Mouse (Mus musculus) 416B (cell line): ENCODE results near the gene Ppp1r15a.
"Not testable (repeated sequence)": the region's sequence is repeated elsewhere in the genome, so short reads cannot be mapped to it uniquely, and the experiment has no call there.

Source experiments
- DNase-seq: peaks from one replicate; pipeline ENCODE4 v3.0.0; 2011; ENCODE audit warnings: low read depth

Ppp1r15a gene

DNA sequence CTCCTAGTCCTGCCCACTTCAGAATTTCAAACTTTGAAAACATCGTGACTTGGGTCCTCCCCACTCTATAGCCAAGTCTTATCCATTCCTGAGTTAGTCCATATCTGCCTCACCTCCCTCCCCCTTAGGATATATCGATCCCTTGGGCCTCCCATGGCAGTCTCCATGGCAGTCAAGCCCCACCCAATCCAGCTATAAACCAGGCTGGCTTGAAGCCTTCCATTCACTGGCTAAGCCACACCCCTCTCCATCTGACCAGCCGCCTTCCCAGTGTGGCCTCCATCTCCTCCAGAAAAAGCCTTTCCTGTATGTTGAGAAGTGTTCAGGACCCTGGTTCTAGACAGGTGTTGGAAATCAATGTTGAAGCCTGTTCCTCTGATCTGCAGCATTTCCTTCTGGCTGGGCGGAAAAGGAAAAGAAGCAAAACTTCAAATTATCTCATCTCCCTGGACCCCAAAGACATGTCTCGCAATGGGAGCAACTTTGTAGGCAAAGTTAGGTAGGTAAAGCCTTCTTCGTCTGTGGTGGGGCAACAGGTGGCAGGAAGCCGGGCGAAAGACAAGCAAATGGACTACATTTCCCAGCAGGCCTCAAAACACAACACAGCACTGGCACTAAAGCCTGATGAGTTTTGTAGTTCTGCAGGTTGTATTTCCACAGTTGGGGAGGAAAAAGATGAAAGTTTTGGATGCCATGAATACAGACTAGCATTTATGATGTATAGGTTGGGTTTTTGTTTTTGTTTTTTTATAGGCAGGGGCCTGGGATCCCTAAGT, 6.5 kb downstream of the Ppp1r15a start:
- no peak for DNase-seq

DNA sequence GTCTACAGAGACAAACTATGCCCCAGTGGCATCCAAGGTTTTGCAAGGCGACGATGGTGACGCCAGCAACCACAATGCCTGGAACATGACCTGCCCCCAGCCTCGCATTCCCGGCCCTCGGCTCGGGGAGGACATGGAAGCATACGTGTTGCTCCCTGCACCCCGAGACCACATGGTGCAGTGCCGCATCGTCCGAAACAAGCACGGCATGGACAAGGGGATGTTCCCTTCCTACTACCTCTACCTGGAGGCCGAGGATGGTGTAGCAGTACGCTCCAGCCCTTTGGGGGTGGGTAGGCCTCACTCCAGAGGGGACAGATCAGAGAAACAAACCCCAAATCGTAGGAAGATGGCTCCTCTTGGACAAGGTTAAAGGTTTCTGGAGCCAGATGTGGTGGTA, 7.5 kb downstream of the Ppp1r15a start:
- DNase-seq, result no peak

DNA sequence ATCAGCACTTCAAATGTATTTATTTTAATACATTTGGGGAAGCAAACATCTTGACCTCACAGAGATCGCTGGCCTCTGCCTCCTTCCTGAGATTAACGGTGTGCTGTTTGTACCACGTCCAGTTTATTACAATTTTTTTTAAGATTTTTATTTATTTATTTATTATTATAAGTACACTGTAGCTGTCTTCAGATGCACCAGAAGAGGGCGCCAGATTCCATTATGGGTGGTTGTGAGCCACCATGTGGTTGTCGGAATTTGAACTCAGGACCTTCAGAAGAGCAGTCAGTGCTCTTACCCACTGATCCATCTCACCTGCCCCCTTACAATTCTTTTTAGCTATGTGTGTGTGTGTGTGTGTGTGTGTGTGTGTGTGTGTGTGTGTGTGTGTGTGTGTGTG, 9.2 kb downstream of the Ppp1r15a start:
- not testable (repeated sequence) for DNase-seq

DNA sequence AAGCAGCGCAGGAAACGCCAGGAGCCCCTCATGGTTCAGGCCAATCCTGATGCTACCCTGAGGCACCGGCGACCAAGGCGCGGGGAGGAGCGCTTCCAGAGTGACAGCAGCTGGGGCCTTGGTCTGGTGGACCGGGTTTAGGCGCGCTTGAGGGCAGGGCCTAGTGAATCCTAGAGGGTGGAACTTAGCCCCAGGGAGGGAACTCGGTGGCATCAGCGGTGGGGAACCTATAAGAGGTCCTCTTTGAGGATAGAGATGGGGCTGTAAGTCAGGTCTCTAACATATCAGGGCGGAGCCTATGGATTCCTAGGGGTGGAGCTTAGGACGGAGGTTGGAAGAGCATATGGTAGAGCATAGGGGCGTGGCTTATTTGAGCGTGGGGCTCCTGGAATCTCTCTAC, 10.6 kb downstream of the Ppp1r15a start:
- DNase-seq, result no peak

DNA sequence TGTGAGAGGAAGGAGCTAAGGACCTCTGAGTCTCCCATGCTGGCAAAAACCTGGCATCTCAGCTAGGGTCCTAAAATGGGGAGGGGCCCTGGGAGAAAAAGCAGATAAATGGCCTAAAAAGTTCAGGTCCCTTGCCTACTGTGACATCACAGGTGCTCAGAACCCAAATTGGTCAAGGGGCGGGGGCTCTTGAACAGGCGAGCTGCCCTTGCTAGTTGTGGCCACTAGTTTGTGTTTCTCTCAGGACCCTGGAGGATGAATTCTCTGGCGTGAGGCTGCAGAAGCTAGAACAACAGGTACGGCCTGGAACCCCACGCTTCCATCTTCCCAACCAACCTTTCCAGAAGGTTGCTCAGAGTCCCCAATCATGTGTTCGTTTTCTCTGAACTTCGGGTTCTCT, 11.7 kb downstream of the Ppp1r15a start:
- no peak for DNase-seq

DNA sequence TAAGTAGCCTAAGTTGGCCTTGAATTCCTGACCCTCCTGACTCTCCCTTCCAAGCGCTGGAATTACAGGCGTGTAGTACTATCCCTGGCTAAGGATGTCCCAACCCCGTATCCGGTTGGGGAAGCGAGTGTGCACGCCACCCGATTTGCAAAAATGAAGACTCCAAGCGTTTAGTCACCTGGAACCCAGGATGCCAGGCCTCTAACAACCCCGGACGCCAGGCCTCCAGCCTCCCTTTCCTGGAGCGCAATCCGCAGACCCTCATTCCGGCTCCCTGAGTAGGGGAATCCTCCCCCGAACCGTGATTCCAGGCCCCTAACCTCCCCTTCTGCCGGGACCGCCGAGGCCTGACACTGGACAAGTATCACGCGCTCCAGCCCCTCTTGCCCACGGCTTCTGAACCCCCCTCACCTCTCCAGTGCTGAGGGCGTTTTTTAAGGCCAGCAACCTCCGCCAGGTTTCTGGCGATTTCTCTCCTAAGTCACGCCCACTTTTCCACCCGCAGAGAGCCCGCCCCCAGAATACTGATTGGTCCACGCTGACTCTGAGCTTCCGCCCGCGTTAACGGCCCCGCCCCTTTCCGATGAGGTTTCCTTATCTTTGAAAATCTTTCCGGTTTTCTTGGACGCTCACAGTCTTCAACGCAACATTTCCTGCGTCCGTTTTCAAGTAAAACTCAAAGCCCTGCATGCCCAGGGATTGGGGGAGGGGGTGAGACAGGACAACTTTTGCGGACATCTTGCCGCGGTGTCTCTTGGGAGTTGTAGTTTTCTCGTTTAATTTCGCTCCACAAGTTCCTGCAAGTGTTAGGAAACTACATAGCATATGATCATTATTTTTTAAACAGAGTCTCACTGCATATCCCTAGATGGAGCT, 15.9 kb downstream of the Ppp1r15a start, which contains the start of gene Nucb1:
TSS of gene Nucb1 (minus strand) at position 495 of the 876 bp plus-strand sequence.
- peak; percentile 100 for DNase-seq

DNA sequence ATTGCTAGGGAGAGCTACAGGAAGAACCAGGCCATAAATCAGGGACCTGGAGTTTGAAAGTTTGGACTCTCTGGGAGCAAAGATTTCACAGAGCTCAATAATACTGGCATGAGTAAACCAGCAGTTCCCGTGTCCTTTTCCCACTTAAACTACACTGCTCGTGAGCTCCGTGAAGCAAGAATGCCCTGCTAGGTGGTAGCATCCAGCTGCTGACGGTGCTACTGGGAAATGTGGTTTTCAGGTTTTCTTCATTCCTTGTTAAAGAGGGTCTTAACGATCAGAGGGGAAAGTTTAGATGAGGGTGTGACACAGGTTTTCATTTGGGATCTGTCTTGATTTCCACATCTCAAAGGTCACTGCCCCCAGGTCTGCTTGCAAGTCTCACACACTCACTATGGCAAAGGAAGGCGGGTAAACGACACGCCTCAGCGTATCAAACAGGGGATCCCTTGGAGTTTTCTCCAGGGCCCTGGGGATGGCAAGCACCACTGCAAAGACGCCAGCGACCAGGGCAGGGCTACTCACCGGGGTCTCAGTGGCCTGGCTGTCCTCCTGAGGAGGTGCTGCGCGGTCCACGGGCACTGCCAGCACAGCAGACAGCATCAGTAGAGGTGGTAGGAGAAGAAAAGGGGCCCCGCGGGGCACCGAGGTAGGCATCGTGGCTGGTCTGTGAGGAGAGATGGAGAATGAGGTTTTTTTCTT, 16.7 kb downstream of the Ppp1r15a start:
- DNase-seq, result peak; percentile 44

DNA sequence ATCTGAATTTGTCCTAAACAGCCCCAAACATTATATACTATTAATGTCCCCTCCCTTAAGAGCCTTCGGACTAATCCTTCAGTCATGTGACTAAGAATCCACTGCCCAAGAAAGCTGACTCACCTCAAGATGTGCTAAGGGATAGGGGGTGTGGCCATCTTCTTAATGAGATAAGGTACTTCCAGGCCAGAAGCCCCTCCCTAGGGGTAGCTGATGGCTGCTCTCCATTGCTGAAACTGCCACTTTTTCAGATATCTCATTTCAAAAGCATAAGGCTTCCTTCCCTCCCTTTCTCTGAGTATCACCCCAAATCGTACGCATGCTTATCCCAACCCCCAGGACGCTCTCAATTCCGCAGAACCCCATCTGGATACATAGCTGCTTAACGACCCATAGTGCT, 17.5 kb downstream of the Ppp1r15a start:
- peak; percentile 91 for DNase-seq

DNA sequence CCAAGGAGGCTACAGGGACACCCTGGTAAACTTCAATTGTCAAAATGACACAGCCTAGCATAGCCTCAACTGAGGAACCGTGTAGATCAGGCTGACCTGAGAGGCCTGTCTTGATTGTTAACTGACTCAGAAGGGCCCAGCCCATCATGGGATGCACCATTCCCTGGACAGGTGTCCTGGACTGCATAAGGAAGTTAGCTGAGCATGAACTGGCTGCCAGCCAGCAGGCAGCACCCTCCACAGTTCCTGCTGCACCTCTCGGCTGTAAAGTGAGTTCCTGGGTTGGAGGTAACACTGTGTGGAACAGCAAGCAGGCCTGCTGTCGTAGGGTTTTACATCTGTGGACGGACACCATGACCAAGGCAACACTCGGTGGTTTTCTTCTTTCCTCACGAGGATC, 18.5 kb downstream of the Ppp1r15a start:
- no peak for DNase-seq

DNA sequence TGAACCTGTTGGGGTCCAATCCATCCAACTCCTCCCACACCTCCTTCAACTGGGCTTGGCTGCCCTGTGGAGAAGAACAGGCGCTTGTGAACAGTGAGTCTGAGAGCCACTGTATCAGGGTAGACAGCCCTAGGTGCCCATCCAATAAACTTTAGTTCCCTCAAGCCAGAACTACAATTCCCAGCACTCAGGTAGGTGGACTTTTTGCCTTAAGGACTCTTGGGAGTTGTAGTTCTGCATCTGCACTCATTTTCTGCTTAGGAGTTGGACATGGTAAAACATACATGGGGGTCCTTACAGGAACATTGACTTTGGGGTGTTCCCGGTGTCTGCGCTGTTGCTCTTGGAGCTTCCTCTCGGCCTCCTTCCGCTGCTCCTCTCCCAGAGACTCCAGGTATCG, 27.6 kb downstream of the Ppp1r15a start:
- no peak for DNase-seq

DNA sequence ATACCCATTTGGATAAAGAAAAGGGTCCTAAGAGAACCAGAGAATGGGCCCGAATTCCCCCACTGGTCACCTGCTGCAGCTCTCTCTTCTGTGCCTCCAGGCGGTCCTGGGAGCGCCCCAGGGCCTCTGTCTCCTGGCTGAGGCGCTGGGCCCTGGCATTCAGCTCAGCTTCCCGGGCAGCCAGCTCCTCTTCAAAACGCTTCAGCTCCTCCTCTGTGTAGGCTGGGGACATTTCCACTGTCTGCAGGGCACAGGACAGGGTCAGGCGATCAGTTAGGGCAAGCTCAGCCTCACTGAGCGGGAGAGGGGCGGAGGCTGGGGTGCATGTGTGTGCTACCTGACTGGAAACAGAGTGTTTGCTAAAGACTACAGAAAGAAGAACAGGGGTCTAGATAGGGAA, 31.5 kb downstream of the Ppp1r15a start:
- no peak for DNase-seq

DNA sequence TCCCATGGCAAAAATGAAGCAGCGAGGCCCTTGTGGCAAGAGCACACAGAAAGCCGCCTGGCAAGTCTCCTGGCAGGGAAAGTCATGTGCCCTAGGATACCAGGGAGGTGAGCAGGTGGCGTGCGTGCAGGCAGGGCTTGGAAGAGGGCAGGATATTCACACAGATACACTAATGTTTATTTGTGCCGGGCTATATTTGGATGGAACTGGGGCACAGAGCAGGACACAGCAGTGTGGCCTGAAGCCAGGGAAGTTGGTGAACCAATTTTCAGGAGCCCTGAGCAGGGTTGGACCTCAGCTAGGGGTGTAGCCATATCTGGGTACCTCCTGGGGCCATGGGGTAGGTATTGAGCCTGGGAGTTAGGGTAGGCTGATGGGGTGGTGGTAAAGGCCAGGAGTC, 33.1 kb downstream of the Ppp1r15a start:
- DNase-seq, result no peak

DNA sequence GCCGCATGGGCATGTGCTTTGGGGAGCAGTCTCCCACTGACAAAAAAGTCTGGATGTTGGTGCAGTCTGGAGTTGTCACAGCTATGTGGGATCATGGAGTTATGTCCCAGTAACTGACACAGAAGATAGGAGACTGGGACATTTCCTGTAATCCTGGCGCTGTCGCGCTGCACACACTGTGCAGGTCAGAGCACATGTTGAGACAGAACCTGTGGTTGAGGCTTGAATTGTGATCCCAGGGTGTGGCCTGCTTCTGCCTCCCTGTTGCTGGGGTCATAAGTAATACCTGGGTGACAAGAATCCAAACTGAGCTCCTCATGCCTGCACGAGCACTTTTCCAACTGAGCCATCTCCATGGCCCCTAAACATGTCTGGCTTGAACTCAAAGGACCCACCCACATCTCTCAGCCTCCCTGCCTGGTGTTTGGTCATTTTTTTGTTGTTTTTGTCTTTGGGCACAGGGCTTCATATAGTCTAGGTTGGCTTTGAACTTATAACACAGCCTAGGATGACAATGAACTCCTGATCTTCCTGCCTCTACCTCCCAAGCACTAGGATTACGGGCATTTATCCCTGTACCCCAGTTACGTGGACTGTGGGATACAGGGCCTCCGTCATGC, 33.7 kb downstream of the Ppp1r15a start:
- DNase-seq, result no peak

DNA sequence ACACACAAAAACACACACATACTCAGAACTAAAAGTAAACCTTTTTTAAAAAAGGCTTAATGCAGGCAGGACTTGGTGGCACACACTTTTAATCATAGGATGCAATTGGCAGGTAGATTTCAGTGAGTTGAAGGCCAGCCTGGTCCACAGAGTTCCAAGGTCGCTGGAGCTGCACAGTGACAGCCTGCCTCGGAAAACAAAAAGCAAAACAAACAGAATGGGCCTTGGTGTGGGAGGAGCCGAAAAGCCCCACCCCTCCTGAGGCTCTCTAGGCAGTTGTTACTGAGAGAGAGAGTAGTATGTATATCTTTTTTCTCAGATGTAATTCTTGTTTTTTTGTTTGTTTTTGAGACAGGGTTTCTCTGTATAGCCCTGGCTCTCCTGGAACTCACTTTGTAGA, 34.8 kb downstream of the Ppp1r15a start:
- DNase-seq, result peak; percentile 54

DNA sequence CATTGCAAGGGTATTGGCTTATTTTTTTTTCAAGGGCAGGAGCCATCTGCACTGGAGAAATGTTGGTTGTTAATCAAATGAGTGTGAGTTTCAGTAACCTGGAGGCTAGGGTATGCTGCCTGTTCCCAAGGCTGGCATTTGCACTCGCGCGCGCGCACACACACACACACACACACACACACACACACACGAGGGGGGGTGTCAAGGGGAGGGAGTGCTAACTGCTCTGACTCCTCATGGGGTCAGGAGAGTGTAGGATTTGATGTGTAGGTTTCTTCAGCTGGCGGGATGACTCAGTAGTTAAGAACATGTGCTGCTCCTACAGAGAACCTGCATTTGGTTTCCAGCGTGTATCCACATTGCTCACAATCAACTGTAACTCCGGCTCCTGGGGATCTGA, 35.2 kb downstream of the Ppp1r15a start:
- DNase-seq, result peak; percentile 85

DNA sequence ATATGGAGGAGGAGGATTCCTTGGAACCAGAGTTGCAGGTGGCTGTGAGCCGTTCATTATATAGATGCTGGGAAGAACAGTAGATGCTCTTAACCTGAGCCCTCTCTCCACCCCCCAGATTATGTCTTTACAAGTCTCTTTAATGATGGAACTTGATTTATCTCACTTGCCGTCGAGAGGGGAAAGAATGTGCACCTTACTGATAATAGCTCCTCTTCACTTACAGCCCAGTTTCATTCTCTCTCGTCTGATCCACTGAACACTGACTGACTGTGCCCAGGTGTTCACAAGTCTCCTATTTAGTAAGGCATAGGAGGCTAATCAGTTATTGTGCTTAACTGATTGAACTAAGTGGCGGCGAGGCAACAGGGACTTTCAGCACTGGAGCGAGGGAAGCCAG, 36.5 kb downstream of the Ppp1r15a start:
- no peak for DNase-seq

DNA sequence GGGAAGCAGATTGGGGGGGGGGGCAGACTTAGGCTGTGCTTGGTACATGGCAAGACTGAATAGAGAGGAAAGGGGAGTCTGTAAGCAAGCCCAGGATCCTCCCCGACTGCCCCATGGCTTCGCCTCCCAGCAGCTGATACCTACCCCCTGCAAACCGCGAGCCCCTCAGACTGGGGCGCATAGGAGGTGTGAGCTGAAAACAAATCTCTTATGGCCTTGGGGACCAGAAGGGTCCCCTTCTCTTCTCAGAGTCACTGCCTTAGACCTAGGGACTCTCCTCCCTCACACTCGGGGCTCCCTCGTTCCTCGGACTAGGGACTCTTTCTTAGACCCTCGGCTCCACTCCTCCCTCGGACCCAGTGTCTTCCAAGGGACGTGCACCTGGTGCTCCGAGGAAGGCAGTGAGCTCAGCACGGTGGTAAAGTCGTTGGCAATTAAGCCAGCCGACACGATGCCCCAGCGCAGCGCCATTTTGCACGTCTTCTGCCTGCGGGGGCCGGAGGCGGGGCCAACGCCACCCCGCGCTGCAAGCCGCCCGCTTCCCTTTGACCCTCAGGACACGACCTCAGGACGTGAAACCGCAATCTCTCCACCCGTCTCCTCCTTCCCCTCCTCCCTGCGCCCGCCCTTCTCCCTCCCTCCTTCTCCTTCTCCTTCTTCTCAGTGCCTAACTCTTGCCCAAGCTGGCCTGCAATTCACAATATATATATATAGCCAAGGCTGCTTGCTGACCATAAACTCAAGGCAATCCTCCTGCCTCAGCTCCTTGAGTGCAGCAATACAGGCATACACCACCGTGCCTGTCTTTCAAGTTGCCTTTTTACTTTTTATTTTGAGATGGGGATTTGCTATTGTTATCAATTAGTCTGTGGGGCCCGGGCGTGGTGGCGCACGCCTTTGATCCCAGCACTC, 37.5 kb downstream of the Ppp1r15a start, which contains the start of gene Dhdh:
TSS of gene Dhdh (minus strand) at position 513 of the 912 bp plus-strand sequence.
- no peak for DNase-seq

DNA sequence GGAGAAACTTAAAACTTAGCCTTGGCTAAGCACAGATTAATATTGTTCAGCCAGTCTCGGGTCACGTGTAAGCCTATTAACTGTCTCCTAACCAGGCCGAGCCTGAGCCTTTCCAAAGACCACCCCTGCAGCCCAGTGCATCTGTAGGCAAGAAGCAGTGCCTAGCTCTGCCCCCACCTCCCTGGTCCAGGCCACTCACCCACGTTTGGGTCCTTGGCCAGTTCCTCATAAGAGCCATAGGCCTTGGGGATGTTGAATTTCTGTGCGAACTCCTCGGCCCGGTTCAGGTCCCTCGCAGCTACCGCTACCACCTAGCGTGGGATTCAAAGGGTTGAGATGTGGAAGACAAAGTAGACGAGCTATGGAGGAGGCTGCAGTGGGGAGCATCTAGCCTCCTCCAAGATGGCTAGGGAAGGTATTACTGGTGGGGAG, 38.2 kb downstream of the Ppp1r15a start:
- no peak for DNase-seq

DNA sequence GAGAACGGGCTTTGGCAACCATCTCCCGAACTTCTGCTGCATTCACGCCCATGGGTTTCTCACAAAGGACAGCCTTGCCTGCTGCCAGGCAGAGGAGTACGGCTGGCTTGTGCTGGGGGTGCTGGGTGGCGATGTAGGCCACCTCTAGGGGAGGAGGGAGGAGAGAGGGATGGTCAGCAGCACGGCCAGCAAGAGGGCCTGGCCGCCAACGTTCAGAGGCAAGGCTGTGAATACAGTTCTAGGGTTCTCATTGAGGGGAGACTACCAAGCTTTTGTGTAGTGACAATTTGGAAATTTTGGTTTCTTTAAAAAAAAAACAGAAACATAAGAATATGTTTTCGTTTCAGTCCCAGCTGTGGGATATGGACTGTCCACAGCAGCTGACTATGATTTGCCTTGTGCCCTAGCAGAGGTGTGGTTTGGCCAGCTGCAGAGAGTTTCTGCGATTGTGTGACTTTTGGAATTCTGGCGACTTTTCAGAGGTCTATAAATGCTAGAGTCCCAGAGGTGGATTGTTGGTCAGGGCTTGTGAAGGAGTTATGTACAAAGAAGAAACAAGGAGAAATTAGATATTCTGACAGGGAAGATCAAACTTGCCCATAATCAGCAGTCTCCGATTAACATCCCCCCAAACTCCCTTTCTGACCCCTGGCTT, 39.2 kb downstream of the Ppp1r15a start, which contains the start of gene Gm45808:
TSS of gene Gm45808 (minus strand) at position 51 of the 655 bp plus-strand sequence.
- no peak for DNase-seq

DNA sequence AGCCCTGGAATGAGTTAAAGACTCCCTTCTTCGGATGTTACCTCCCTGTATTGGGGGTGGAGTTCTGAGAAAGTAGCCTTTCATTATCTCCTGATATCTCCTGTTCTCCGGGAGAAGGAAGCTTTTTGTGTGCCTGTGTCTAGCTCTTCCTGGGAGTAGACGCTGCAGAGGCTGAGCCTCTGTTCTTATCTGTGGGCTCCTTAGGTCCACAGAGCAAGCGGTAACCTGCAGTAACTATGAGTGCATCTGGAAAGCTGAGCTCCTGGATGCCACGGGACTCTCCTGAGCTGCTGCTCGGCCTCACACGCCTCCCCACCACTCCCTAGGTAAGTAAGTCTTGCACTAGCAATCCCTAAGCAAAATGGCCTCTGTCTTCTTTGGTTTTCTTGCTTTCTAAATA, 39.9 kb downstream of the Ppp1r15a start:
- DNase-seq, result no peak
